Mouse (Mus musculus): ENCODE data around the gene Taok3. TPM values are rescaled to one million over a fixed set of nuclear protein-coding genes. Genes with fewer than 3 reads are reported as not detected.

The Taok3 gene
- polyA plus RNA-seq, 1 experiment from 2014 or later = 18.1 TPM

GRCm38 (mm10) chr5:117158335-117159018 lies 38.5 kb downstream of the Taok3 start:
- H3K4me1 ChIP-seq (ENCODE audit: control insufficient read depth, insufficient read depth, low read length) = no peaks in the 10 kb centered on the region
- no peak overlapping the region for H3K9ac ChIP-seq (ENCODE audit: low read depth, low read length)
- no peak for DNase-seq (ENCODE audit: low spot score)
- H3K9me3 ChIP-seq (ENCODE audit: control insufficient read depth, low read length) = no peaks in the 10 kb centered on the region
- H3K27ac ChIP-seq (replicated peaks; ENCODE audit: low read depth, low read length) = no peak overlapping the region
- 49% methylated on average over 7 of the region's 7 CpGs for WGBS
- ATAC-seq (ENCODE audit: low read depth) = no peak
- no peak overlapping the region for H3K4me3 ChIP-seq (ENCODE audit: low read depth, low read length)
- no peaks in the 10 kb centered on the region for H3K36me3 ChIP-seq (ENCODE audit: control insufficient read depth, insufficient read depth, low read length)
- no peaks in the 10 kb centered on the region for H3K27me3 ChIP-seq (replicated peaks; ENCODE audit: control insufficient read depth, insufficient read depth, low read length)
- H3K4me2 ChIP-seq (ENCODE audit: low read depth, low read length) = no peak overlapping the region

GRCm38 (mm10) chr5:117159326-117159725 lies 39.4 kb downstream of the Taok3 start:
- Histone ChIP-seq H3K4me2 (ENCODE audit: low read depth, low read length) (no peak overlapping the region), H3K27me3 (replicated peaks; ENCODE audit: control insufficient read depth, insufficient read depth, low read length) (no peaks in the 10 kb centered on the region), H3K9me3 (ENCODE audit: control insufficient read depth, low read length) (no peaks in the 10 kb centered on the region), H3K4me1 (ENCODE audit: control insufficient read depth, insufficient read depth, low read length) (no peaks in the 10 kb centered on the region), H3K27ac (replicated peaks; ENCODE audit: low read depth, low read length) (no peak overlapping the region), H3K9ac (ENCODE audit: low read depth, low read length) (no peak overlapping the region), H3K36me3 (ENCODE audit: control insufficient read depth, insufficient read depth, low read length) (no peaks in the 10 kb centered on the region), H3K4me3 (ENCODE audit: low read depth, low read length) (no peak overlapping the region)
- WGBS = 68% methylated on average over 8 of the region's 8 CpGs
- DNase-seq (ENCODE audit: low spot score) (no peak), ATAC-seq (ENCODE audit: low read depth) (no peak)

- H3K4me2 ChIP-seq (ENCODE audit: low read depth, low read length) = no peak overlapping the region
- no peak overlapping the region for H3K9ac ChIP-seq (ENCODE audit: low read depth, low read length)
- H3K27me3 ChIP-seq (replicated peaks; ENCODE audit: control insufficient read depth, insufficient read depth, low read length) = no peaks in the 10 kb centered on the region
- H3K36me3 ChIP-seq (ENCODE audit: control insufficient read depth, insufficient read depth, low read length) = no peaks in the 10 kb centered on the region
- H3K4me1 ChIP-seq (ENCODE audit: control insufficient read depth, insufficient read depth, low read length) = no peaks in the 10 kb centered on the region
- no peak overlapping the region for H3K4me3 ChIP-seq (ENCODE audit: low read depth, low read length)
- ATAC-seq (ENCODE audit: low read depth) (no peak), DNase-seq (ENCODE audit: low spot score) (no peak)
- H3K27ac ChIP-seq (replicated peaks; ENCODE audit: low read depth, low read length) = no peak overlapping the region
- 52% methylated on average over 6 of the region's 6 CpGs for WGBS
- no peaks in the 10 kb centered on the region for H3K9me3 ChIP-seq (ENCODE audit: control insufficient read depth, low read length)
Measured at GRCm38 (mm10) chr5:117159805-117160291, 39.9 kb downstream of the Taok3 start.

GRCm38 (mm10) chr5:117160499-117160898 lies 40.6 kb downstream of the Taok3 start:
- H3K4me2 ChIP-seq (ENCODE audit: low read depth, low read length) = no peak overlapping the region
- no peaks in the 10 kb centered on the region for H3K9me3 ChIP-seq (ENCODE audit: control insufficient read depth, low read length)
- no peak overlapping the region for H3K9ac ChIP-seq (ENCODE audit: low read depth, low read length)
- H3K36me3 ChIP-seq (ENCODE audit: control insufficient read depth, insufficient read depth, low read length) = no peaks in the 10 kb centered on the region
- WGBS = 35% methylated on average over 10 of the region's 10 CpGs
- ATAC-seq (ENCODE audit: low read depth) (no peak; the same call in 1 of the 2 replicates), DNase-seq (ENCODE audit: low spot score) (no peak)
- no peak overlapping the region for H3K4me3 ChIP-seq (ENCODE audit: low read depth, low read length)
- H3K27ac ChIP-seq (replicated peaks; ENCODE audit: low read depth, low read length) = no peak overlapping the region
- H3K27me3 ChIP-seq (replicated peaks; ENCODE audit: control insufficient read depth, insufficient read depth, low read length) = no peaks in the 10 kb centered on the region
- no peaks in the 10 kb centered on the region for H3K4me1 ChIP-seq (ENCODE audit: control insufficient read depth, insufficient read depth, low read length)

- Histone ChIP-seq H3K27me3 (replicated peaks; ENCODE audit: control insufficient read depth, insufficient read depth, low read length) (no peaks in the 10 kb centered on the region), H3K36me3 (ENCODE audit: control insufficient read depth, insufficient read depth, low read length) (no peaks in the 10 kb centered on the region), H3K9me3 (ENCODE audit: control insufficient read depth, low read length) (no peaks in the 10 kb centered on the region), H3K4me3 (ENCODE audit: low read depth, low read length) (no peak overlapping the region), H3K4me1 (ENCODE audit: control insufficient read depth, insufficient read depth, low read length) (no peaks in the 10 kb centered on the region), H3K4me2 (ENCODE audit: low read depth, low read length) (no peak overlapping the region), H3K27ac (replicated peaks; ENCODE audit: low read depth, low read length) (no peak overlapping the region), H3K9ac (ENCODE audit: low read depth, low read length) (no peak overlapping the region)
- 96% methylated on average over 13 of the region's 13 CpGs for WGBS
- DNase-seq (ENCODE audit: low spot score) (no peak), ATAC-seq (ENCODE audit: low read depth) (no peak)
Measured at GRCm38 (mm10) chr5:117163790-117164189, 43.9 kb downstream of the Taok3 start.

GRCm38 (mm10) chr5:117164516-117164915 lies 44.6 kb downstream of the Taok3 start:
- Histone ChIP-seq H3K9ac (ENCODE audit: low read depth, low read length) (no peak overlapping the region), H3K4me3 (ENCODE audit: low read depth, low read length) (no peak overlapping the region), H3K9me3 (ENCODE audit: control insufficient read depth, low read length) (no peaks in the 10 kb centered on the region), H3K27me3 (replicated peaks; ENCODE audit: control insufficient read depth, insufficient read depth, low read length) (no peaks in the 10 kb centered on the region), H3K4me1 (ENCODE audit: control insufficient read depth, insufficient read depth, low read length) (no peaks in the 10 kb centered on the region), H3K27ac (replicated peaks; ENCODE audit: low read depth, low read length) (no peak overlapping the region), H3K36me3 (ENCODE audit: control insufficient read depth, insufficient read depth, low read length) (no peaks in the 10 kb centered on the region), H3K4me2 (ENCODE audit: low read depth, low read length) (no peak overlapping the region)
- whole genome bisulfite sequencing = 79% methylated on average over 5 of the region's 5 CpGs
- ATAC-seq (ENCODE audit: low read depth) (no peak), DNase-seq (ENCODE audit: low spot score) (no peak)

GRCm38 (mm10) chr5:117164923-117165322 lies 45.0 kb downstream of the Taok3 start:
- 91% methylated on average over 2 of the region's 2 CpGs for WGBS
- H3K27me3 ChIP-seq (replicated peaks; ENCODE audit: control insufficient read depth, insufficient read depth, low read length) = no peaks in the 10 kb centered on the region
- no peak overlapping the region for H3K4me2 ChIP-seq (ENCODE audit: low read depth, low read length)
- no peaks in the 10 kb centered on the region for H3K4me1 ChIP-seq (ENCODE audit: control insufficient read depth, insufficient read depth, low read length)
- no peak for ATAC-seq (ENCODE audit: low read depth)
- no peaks in the 10 kb centered on the region for H3K36me3 ChIP-seq (ENCODE audit: control insufficient read depth, insufficient read depth, low read length)
- DNase-seq (ENCODE audit: low spot score) = no peak
- no peak overlapping the region for H3K4me3 ChIP-seq (ENCODE audit: low read depth, low read length)
- no peak overlapping the region for H3K9ac ChIP-seq (ENCODE audit: low read depth, low read length)
- H3K9me3 ChIP-seq (ENCODE audit: control insufficient read depth, low read length) = no peaks in the 10 kb centered on the region
- H3K27ac ChIP-seq (replicated peaks; ENCODE audit: low read depth, low read length) = no peak overlapping the region

- Histone ChIP-seq H3K27ac (replicated peaks; ENCODE audit: low read depth, low read length) (no peak overlapping the region), H3K27me3 (replicated peaks; ENCODE audit: control insufficient read depth, insufficient read depth, low read length) (no peaks in the 10 kb centered on the region), H3K4me1 (ENCODE audit: control insufficient read depth, insufficient read depth, low read length) (no peaks in the 10 kb centered on the region), H3K36me3 (ENCODE audit: control insufficient read depth, insufficient read depth, low read length) (no peaks in the 10 kb centered on the region), H3K4me2 (ENCODE audit: low read depth, low read length) (no peak overlapping the region), H3K9me3 (ENCODE audit: control insufficient read depth, low read length) (no peaks in the 10 kb centered on the region), H3K4me3 (ENCODE audit: low read depth, low read length) (no peak overlapping the region), H3K9ac (ENCODE audit: low read depth, low read length) (no peak overlapping the region)
- DNase-seq (ENCODE audit: low spot score) (no peak), ATAC-seq (ENCODE audit: low read depth) (no peak)
- WGBS = 46% methylated on average over 2 of the region's 2 CpGs
Measured at GRCm38 (mm10) chr5:117165946-117166345, 46.0 kb downstream of the Taok3 start.

- no peak overlapping the region for H3K27ac ChIP-seq (replicated peaks; ENCODE audit: low read depth, low read length)
- H3K4me2 ChIP-seq (ENCODE audit: low read depth, low read length) = no peak overlapping the region
- H3K9me3 ChIP-seq (ENCODE audit: control insufficient read depth, low read length) = no peaks in the 10 kb centered on the region
- ATAC-seq (ENCODE audit: low read depth) (no peak), DNase-seq (ENCODE audit: low spot score) (no peak)
- no peaks in the 10 kb centered on the region for H3K4me1 ChIP-seq (ENCODE audit: control insufficient read depth, insufficient read depth, low read length)
- no peak overlapping the region for H3K9ac ChIP-seq (ENCODE audit: low read depth, low read length)
- H3K27me3 ChIP-seq (replicated peaks; ENCODE audit: control insufficient read depth, insufficient read depth, low read length) = no peaks in the 10 kb centered on the region
- H3K36me3 ChIP-seq (ENCODE audit: control insufficient read depth, insufficient read depth, low read length) = no peaks in the 10 kb centered on the region
- WGBS = 78% methylated on average over 11 of the region's 11 CpGs
- H3K4me3 ChIP-seq (ENCODE audit: low read depth, low read length) = no peak overlapping the region
Measured at GRCm38 (mm10) chr5:117166811-117167365, 47.0 kb downstream of the Taok3 start.

All from embryonic facial prominence, embryonic 14.5 days (tissue).